Mouse (Mus musculus) hematopoietic stem cell, adult 5-6 weeks (primary cell): ENCODE measurements around the gene Ermard. TPM values are rescaled to one million over a fixed set of nuclear protein-coding genes. Genes with fewer than 3 reads are reported as not detected.

Experiments
- ATAC-seq, 2 experiments: fragments of 125-278 bp in 1 of 2; replicated peaks in 1 of 2; 2 replicates each; pipeline ENCODE4 v1.8.0; 2016 to 2017; ENCODE audit warnings: inconsistent platforms in 2 of 2, mild to moderate bottlenecking in 2 of 2, moderate number of reproducible peaks in 2 of 2, low read depth in 1 of 2, moderate TSS enrichment in 1 of 2; ENCODE audit not compliant: low FRiP score in 2 of 2, poor library complexity in 2 of 2, severe bottlenecking in 2 of 2, insufficient read depth in 1 of 2, low TSS enrichment in 1 of 2
- total RNA-seq: library from RNA; stranded (forward); fragments of 172-1452, 232-1000 nt; gene quantifications from 2 replicates; pipeline ENCODE4 v1.2.3, GENCODE M21; 2017

Gene Ermard
- total RNA-seq, 1 experiment from 2014 or later: 40.0 TPM

DNA sequence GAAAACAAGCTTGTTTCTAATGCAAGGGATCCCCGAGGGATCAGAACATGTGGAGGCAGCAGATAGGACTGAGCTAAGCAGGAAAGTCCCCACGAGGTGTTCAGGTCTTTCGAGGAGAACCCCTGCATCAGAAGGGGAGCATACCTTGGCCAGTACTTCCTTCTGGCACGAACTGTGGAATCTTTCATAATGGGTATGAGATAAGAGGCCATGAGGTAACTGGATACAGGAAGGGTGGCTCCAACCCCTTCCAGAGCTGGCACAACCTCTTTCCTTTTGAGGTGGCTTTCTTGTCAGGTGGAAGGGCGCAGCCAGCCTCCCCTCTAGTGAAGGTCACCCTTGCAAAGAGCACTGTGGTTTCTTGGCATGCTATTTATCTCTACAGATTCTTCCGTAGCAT, 55.8 kb downstream of the Ermard start:
- peak; percentile 22 to 32; a peak in 1 of 4 replicates for ATAC-seq

DNA sequence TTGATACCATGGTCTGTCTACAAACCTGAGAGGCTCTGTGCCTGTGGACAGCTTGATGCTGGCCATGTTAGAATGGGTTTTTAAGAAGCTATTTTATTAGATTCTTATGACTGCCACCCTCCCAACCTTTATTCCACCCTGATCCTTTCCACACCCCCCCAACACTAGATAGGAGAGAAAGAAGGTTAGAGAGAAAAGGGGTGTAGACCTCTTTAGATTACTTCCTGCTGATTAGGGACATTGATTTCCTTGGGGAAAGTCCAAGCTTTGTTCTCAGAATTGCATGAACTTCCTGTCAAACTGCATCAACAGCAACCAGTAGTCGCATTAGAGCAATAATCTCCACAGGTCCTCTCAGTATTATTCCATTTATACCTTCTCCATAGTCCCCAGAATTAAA, 57.7 kb downstream of the Ermard start:
- ATAC-seq: no peak

DNA sequence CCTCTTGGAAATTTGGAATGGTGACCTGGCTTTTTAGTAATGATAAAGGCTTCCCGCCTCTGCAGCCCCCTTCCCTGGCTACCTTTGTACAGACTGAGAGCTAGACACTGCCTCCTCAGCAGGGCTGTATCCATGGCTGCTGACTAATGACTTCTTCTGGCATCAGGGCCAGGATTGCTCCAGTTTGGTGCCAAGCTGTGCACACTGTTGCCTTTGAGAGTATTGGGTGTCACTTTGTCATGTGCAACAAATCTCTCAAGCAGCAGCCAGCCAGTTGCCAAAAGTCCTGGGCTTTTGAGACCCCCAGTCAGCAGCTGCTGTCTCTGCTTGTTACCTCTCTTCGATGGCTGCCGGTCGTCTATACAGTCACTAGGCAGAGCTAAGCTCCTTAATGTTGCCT, 60.3 kb downstream of the Ermard start:
- no peak for ATAC-seq

DNA sequence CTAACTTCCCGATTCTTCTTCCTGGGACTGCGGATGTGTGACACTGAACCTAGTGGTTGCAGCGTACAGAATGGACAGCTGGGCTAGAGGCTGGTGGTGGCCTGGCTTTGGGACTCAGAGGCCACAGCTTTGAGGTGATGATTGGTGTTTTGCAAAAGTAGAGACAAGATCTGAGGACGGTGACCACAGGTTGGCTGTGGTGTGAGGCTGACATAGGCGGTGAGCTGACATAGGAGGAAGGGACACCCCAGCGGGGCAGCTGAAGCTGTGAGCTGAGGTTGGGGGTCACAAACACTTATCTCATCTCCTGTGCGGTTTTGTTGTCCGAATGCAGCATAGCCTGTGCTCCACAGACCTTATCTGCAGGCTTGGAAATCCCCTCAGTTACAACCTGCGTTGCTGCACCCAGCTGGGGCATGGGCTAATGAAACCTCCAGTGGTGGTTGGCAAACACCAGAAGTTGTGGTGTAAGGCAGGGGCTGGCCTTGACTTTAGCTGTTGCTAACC, 66.2 kb downstream of the Ermard start:
- ATAC-seq: peak; percentile 68 to 81

DNA sequence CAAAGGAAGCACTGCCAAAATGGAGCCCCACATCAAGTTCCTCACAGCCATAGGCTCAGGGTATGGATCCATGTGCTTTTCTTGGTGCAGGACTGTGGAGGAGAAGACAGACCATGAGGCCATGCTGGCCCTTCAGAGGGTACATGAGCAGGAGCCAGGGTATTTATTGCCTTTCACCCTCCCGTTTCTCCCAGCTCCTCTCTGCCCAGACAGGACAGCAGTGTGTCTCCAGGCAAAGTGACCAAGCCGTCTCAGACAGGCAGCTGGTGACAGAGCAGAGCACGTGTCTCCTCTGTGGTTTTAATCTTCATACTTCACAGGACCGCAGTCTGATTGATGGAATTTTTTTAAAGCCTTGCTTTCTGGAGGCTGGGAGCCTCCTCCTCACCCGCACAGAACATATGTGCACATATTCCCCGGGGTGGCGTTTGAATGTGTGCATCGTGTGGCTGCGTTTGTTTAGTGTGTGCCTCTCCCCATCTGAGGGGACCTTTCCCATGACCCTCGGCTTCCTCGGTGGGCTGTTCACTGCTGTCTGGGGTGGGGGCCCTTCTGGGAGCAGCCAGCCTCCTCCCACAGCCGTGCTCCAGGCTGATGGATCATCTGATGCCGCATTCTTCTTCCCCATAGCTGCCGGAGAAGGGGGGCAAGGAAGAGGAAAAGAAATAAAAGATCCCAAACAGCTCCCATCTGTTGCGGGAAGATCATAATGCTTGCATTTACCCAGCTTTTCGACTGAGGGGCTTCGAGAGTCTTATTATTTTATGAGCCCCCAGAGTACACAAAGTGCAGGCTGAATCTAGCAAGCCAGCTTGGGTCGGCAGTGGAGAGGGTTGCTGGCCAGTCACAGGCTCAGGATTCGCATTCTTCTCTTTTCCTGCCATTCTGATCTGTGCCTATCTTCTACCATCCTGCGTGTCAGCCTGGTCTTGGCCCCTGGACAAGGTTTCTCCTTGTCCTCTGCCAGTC, 67.7 kb downstream of the Ermard start:
- ATAC-seq: no peak

- ATAC-seq: no peak
Measured at GRCm38 (mm10) chr17:15115550-15115949, 74.5 kb downstream of the Ermard start.

DNA sequence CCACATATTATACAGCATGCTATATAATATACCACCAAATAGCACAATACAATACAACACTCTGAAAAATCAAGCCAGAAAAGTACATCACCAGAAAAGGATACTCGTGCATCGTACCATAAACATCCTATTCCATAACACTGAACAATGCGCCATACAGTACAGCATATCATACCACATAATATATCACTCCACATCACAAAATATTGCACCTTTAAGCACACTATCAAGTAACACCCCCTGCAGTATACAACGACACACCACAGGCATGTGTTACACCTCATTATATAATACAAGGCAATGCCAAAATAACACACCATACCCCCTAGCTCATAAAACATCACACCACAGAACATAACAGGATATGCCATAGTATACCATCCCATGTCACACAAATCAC, 79.1 kb downstream of the Ermard start:
- no peak for ATAC-seq

GRCm38 (mm10) chr17:15120569-15120968, 79.6 kb downstream of the Ermard start:
- no peak for ATAC-seq

DNA sequence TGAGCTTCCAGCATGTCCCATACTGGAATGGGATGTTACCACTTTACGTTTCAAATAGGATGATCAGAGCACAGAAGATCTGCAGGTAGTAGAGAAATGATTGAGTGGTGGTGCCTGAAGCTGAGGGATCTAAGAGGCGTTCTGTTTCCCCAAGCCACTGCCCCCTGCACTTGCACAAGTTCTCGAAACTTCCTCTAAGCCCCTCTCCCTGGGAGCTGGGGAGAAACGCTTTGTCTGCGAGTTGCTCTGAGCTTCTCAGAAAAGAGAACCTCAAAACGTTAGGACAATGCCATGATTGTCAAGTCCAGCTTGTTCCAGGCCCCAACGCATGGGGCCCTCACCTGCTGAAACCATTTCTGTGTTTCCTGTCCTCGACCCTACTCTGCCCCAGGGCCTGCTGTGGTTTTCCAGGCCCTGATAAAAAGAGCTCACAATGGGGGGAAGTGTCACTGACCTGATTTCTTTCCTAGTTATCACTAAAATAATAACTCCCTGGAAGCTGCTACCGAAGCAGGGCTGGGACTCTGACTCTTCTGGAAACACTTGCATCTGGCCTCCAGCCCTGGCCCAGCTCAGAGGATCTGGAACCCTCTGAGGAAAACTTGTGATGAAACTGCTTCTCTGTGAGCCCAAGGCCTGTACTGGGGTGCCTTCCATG, 88.8 kb downstream of the Ermard start:
- peak; percentile 20 to 31; a peak in 2 of 4 replicates for ATAC-seq

DNA sequence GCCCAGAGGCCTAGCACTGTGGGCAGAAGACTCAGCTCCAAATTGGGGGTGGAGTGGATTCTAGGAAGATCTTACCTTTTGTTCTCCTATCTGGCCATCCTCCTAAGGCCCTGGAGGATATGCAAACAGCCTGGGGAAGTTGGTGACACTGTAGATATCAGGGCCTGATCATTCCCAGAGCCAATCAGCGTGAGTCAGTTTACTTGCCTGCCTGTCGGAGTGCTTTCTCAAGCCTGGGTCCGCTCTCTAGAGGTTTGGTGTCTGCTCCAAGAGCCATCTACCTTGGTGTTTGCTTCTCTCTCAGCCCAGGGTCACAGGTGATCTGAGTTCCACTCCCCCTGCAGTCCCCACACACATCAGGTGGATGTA, 89.3 kb downstream of the Ermard start:
- no peak for ATAC-seq

GRCm38 (mm10) chr17:15134905-15135669, 94.1 kb downstream of the Ermard start:
- no peak for ATAC-seq

DNA sequence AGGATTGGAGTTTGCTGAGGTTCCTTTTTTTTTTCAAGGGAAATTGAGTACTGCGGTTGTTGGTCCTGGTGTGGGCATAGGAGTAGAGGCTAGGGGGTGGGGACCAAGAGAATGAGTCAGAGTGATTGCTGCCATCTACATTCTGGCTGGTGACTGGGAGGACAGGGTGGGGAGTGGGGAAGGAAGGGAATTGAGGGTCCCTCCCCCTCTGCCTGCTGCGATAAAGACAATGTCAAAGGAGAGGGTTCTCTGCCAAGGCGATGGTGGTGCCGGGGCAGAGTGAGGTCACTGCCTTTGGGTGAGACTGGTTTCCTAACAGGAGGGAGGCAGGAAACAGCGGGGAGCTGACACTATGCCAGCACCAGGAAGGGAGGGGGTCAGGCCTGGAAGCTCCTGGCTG, 96.4 kb downstream of the Ermard start:
- peak; percentile 89 to 93 for ATAC-seq

Other genes starting within 250 kb of the Ermard start
- gene Wdr27, start 98.0 kb upstream of the Ermard start, total RNA-seq: not detected in 2 replicates
- gene 1600012H06Rik, start 98.0 kb upstream of the Ermard start, total RNA-seq: 7.7 and 10.9 TPM in 2 replicates
- gene Phf10, start 79.9 kb upstream of the Ermard start, total RNA-seq: 60.8 and 74.1 TPM in 2 replicates
- gene 9030025P20Rik, start 62.7 kb upstream of the Ermard start, total RNA-seq: 7.4 and 11.8 TPM in 2 replicates
- not detected in 2 replicates for gene Gm3417, start 62.4 kb upstream of the Ermard start, total RNA-seq
- gene Gm3435, start 31.0 kb upstream of the Ermard start, total RNA-seq: 3.0 TPM in 2 replicates
- gene Tcte3, start 280 bp downstream of the Ermard start, total RNA-seq: not detected in 2 replicates
- gene Gm3448, start 329 bp downstream of the Ermard start, total RNA-seq: 11.6 and 21.5 TPM in 2 replicates